Mouse (Mus musculus) liver, postnatal 0 days (tissue): ENCODE results near the gene Gm10142.

Experiments
- CTCF ChIP-seq: sonication (generic); IDR thresholded peaks from 2 replicates; pipeline ENCODE4 v1.5.1; 2016; ENCODE audit warnings: antibody characterized with exemption, low read depth
- EP300 ChIP-seq: IDR thresholded peaks from 2 replicates; pipeline ENCODE4 v1.6.1; 2016; ENCODE audit warnings: antibody characterized with exemption, low read depth, mild to moderate bottlenecking

DNA sequence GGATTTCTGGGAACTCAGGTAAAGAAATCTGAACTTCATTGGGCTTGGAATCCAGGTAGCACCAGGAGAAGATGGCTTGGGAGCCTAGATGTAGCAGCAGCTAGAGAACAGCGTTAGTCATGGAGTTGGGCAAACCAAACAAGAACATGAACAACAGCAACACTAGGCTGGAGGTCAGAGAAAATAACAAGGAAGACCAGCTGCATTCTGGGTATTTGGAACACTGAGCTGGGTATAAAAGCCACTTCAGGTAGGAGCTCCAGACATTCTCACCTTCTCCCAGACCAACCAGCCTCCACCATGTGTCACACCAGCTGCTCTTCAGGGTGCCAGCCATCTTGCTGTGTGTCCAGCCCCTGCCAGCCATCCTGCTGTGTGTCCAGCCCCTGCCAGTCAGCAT, 9.3 kb upstream of the Gm10142 start, which contains the start of gene Gm10272:
- no peak for TF ChIP-seq CTCF
- TF ChIP-seq EP300: no peak
